Mouse (Mus musculus) embryonic facial prominence, embryonic 14.5 days (tissue): ENCODE results near the gene Atp6v1e2. TPM values are rescaled to one million over a fixed set of nuclear protein-coding genes. Genes with fewer than 3 reads are reported as not detected.
A peak's percentile ranks its signal among the peaks of the same experiment; 100 is the strongest.

Source experiments
- ATAC-seq: fragments of 200-750 bp; cut with Nextera tagmentation; 2 replicates; pipeline ENCODE4 v1.8.0; 2017; ENCODE audit warnings: low read depth, moderate number of reproducible peaks, moderate TSS enrichment
- DNase-seq: peaks from one replicate; pipeline ENCODE4 v3.0.0-alpha.2; 2015; ENCODE audit warnings: low spot score
- H3K27ac ChIP-seq: fragments of 300-500 bp; sonication (generic); replicated peaks from 2 replicates; pipeline ENCODE4 v1.5.1; 2014; ENCODE audit warnings: low read depth, mild to moderate bottlenecking, low read length, moderate library complexity
- H3K27me3 ChIP-seq: fragments of 300-500 bp; sonication (generic); replicated peaks from 2 replicates; pipeline ENCODE4 v1.6.1; 2014; ENCODE audit warnings: low read length; ENCODE audit not compliant: control insufficient read depth, insufficient read depth
- H3K36me3 ChIP-seq: fragments of 300-500 bp; sonication (generic); 2 replicates; pipeline ENCODE4 v1.6.1; 2014; ENCODE audit warnings: low read length, mixed read lengths; ENCODE audit not compliant: control insufficient read depth, insufficient read depth
- H3K4me1 ChIP-seq: fragments of 300-500 bp; sonication (generic); 2 replicates; pipeline ENCODE4 v1.6.1; 2014; ENCODE audit warnings: antibody characterized with exemption, low read length; ENCODE audit not compliant: control insufficient read depth, insufficient read depth
- H3K4me2 ChIP-seq: fragments of 300-500 bp; sonication (generic); 2 replicates; pipeline ENCODE4 v1.6.1; 2014; ENCODE audit warnings: low read depth, mild to moderate bottlenecking, low read length, moderate library complexity, mixed read lengths
- H3K4me3 ChIP-seq: fragments of 300-500 bp; sonication (generic); 2 replicates; pipeline ENCODE4 v1.5.1; 2014; ENCODE audit warnings: low read depth, mild to moderate bottlenecking, low read length
- H3K9ac ChIP-seq: fragments of 300-500 bp; sonication (generic); 2 replicates; pipeline ENCODE4 v1.6.1; 2014; ENCODE audit warnings: low read depth, mild to moderate bottlenecking, low read length, moderate library complexity, mixed read lengths
- H3K9me3 ChIP-seq: fragments of 300-500 bp; sonication (generic); 2 replicates; pipeline ENCODE4 v1.6.1; 2016; ENCODE audit warnings: low read length; ENCODE audit not compliant: control insufficient read depth
- WGBS: fragments of 180-500 bp; shearing (Covaris S2); extraction: QIAGEN DNeasy Blood & Tissue Kit; methylation state at CpG from one replicate; pipeline ENCODE4 v1.1.7; 2014; 5-methylcytosine and 5-hydroxymethylcytosine counted together
- polyA plus RNA-seq: library from polyadenylated mRNA; unstranded; fragments of >200 nt; fragmentation: Nextera tagmentation; extraction: Ambion mirVana; gene quantifications from 2 replicates; pipeline ENCODE4 v1.2.1, GENCODE M21; 2014

Atp6v1e2 gene
- polyA plus RNA-seq, 1 experiment from 2014 or later: not detected

DNA sequence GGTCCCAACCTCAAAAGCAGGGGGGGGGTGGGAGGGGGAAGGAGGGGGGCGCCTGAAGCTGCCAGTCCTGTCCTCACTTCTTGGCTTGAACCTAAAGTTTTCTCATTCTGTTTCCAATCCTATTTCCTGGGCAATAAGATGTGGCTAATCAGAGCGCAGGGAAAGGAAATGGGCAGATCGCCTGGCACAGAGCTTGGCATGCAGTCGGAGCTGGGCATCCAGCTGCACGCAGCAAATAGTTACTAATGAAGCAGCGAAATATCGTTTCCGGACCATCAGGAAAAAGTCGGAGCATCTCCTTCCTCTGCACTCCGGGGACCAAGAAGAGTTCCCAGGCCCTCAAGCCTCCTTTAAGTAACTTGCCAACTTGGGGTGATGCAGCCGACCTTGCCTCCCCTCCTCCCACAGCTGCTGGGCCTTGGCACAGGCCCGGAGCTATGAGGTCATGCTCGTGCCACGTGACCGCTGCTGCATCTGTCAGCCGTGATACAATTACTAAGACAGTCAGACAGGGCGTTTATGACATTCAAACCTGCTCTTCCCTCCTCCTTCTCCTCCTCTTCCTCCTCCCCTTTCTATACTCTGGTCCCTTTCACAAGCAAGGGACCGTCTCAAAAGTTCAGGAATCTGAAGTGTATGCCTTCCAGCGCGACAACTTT lies 10.1 kb downstream of the Atp6v1e2 start:
- peak overlapping the region; percentile 42 for H3K4me3 ChIP-seq
- peak overlapping the region; percentile 57 for H3K9ac ChIP-seq
- H3K9me3 ChIP-seq: no peaks in the 10 kb centered on the region
- H3K27ac ChIP-seq: peak overlapping the region; percentile 42
- DNase-seq: peak; percentile 94
- no peaks in the 10 kb centered on the region for H3K27me3 ChIP-seq
- peak; percentile 91 for ATAC-seq
- H3K4me2 ChIP-seq: peak overlapping the region; percentile 76
- peaks cover 7% of the 10 kb centered on the region; the same call in 1 of the 2 replicates for H3K4me1 ChIP-seq
- H3K36me3 ChIP-seq: no peaks in the 10 kb centered on the region
- 2% methylated on average over 20 of the region's 20 CpGs for WGBS

GRCm38 (mm10) chr17:86937064-86937463 lies 10.6 kb downstream of the Atp6v1e2 start:
- H3K27ac ChIP-seq: peak overlapping the region; percentile 42
- H3K4me2 ChIP-seq: peak overlapping the region; percentile 76

GRCm38 (mm10) chr17:86932896-86933295 lies 14.8 kb downstream of the Atp6v1e2 start:
- H3K27me3 ChIP-seq: no peaks in the 10 kb centered on the region
- H3K27ac ChIP-seq: no peak overlapping the region
- no peak overlapping the region for H3K9ac ChIP-seq
- H3K4me1 ChIP-seq: peaks cover 7% of the 10 kb centered on the region; the same call in 1 of the 2 replicates
- H3K9me3 ChIP-seq: no peaks in the 10 kb centered on the region
- DNase-seq (no peak), ATAC-seq (peak; percentile 20; the same call in 1 of the 2 replicates)
- H3K4me2 ChIP-seq: no peak overlapping the region
- H3K36me3 ChIP-seq: no peaks in the 10 kb centered on the region
- H3K4me3 ChIP-seq: no peak overlapping the region
- WGBS: 41% methylated on average over 5 of the region's 5 CpGs

More at GRCm38 (mm10) chr17:86937064-86937463, 10.6 kb downstream of the Atp6v1e2 start:
- Histone ChIP-seq H3K9me3 (no peaks in the 10 kb centered on the region), H3K27me3 (no peaks in the 10 kb centered on the region), H3K36me3 (no peaks in the 10 kb centered on the region), H3K9ac (peak overlapping the region; percentile 57), H3K4me3 (no peak overlapping the region), H3K4me1 (peaks cover 7% of the 10 kb centered on the region; the same call in 1 of the 2 replicates)
- 43% methylated on average over 2 of the region's 2 CpGs for WGBS
- ATAC-seq (no peak), DNase-seq (peak; percentile 57)

DNA sequence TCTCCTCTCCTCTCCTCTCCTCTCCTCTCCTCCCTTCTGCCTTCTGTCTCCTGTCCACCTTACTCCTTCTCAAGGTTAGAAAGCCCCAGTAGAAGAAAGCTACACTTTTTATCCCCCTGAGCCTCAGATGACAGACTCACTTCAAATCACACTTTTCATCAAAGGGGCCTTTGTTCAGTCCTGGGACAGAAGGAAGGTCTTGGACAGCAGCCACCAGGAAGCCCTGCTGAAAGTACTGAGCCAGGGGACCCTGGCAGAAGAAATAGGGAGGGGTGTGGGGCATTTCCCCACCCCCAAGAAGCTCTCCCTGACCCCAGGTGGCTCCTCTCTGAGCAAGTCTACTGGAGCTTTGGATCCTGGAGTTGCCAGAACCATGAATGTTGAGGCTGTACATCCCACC lies 17.7 kb downstream of the Atp6v1e2 start:
- no peaks in the 10 kb centered on the region for H3K27me3 ChIP-seq
- H3K4me2 ChIP-seq: no peak overlapping the region
- ATAC-seq (no peak), DNase-seq (peak; percentile 46)
- no peaks in the 10 kb centered on the region for H3K4me1 ChIP-seq
- H3K9me3 ChIP-seq: peaks cover 10% of the 10 kb centered on the region; the same call in 1 of the 2 replicates
- H3K36me3 ChIP-seq: no peaks in the 10 kb centered on the region
- H3K27ac ChIP-seq: no peak overlapping the region
- H3K9ac ChIP-seq: no peak overlapping the region
- no peak overlapping the region for H3K4me3 ChIP-seq

DNA sequence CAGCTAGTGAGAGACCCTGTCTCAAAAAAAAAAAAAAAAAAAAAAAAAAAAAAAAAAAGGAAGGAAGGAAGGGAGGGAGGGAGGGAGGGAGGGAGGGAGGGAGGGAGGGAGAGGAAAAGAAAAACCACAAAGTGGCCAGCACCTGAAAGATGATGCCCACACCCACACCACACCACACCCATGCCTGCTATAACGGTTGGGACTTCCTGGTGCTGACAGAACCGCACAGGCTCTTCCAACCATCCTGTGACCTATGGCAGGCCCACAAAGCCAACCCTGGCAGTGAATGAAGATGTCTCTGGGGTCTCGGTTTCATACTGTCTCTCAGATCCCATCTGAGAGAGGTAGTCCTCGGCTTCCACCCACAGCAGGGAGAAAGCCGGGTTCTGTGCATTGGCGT lies 18.3 kb downstream of the Atp6v1e2 start:
- Histone ChIP-seq H3K27me3 (no peaks in the 10 kb centered on the region), H3K4me2 (no peak overlapping the region), H3K9ac (no peak overlapping the region), H3K4me3 (no peak overlapping the region), H3K9me3 (peaks cover 10% of the 10 kb centered on the region; the same call in 1 of the 2 replicates), H3K27ac (no peak overlapping the region), H3K4me1 (no peaks in the 10 kb centered on the region), H3K36me3 (no peaks in the 10 kb centered on the region)
- ATAC-seq (no peak), DNase-seq (no peak)
- WGBS: 79% methylated on average over 4 of the region's 6 CpGs

- H3K36me3 ChIP-seq: no peaks in the 10 kb centered on the region
- 87% methylated on average over 3 of the region's 3 CpGs for WGBS
- ATAC-seq (no peak), DNase-seq (no peak)
- H3K4me3 ChIP-seq: no peak overlapping the region
- H3K9ac ChIP-seq: no peak overlapping the region
- H3K4me2 ChIP-seq: no peak overlapping the region
- H3K4me1 ChIP-seq: peaks cover 8% of the 10 kb centered on the region
- no peak overlapping the region for H3K27ac ChIP-seq
- peaks cover 10% of the 10 kb centered on the region; the same call in 1 of the 2 replicates for H3K9me3 ChIP-seq
- H3K27me3 ChIP-seq: no peaks in the 10 kb centered on the region
Observed at GRCm38 (mm10) chr17:86926836-86927235, 20.9 kb downstream of the Atp6v1e2 start.

DNA sequence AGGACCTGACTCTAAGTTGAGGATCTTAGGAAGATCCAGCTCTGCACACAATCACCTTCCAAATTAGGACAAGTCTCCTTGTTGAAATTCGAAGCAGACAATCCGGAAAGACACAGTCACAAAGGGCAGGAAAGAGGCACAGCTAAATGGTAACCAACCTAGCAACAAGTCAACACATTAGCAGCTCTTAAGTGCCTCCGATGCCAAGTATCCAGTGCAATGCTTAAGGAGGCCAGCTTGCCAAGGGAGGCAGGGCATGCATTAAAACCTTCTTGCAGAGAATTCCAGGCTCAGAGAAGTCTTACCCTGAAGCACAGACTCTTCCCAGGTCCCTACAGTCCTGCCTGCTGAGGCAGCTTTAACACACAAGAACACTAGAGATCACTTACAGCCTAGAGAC lies 23.0 kb downstream of the Atp6v1e2 start:
- no peak overlapping the region for H3K9ac ChIP-seq
- H3K36me3 ChIP-seq: no peaks in the 10 kb centered on the region
- WGBS: 73% methylated on average over 3 of the region's 3 CpGs
- H3K9me3 ChIP-seq: peaks cover 10% of the 10 kb centered on the region; the same call in 1 of the 2 replicates
- no peak overlapping the region for H3K4me3 ChIP-seq
- no peak overlapping the region for H3K4me2 ChIP-seq
- peaks cover 8% of the 10 kb centered on the region for H3K4me1 ChIP-seq
- no peak overlapping the region for H3K27ac ChIP-seq
- no peak for ATAC-seq
- DNase-seq: no peak
- no peaks in the 10 kb centered on the region for H3K27me3 ChIP-seq

DNA sequence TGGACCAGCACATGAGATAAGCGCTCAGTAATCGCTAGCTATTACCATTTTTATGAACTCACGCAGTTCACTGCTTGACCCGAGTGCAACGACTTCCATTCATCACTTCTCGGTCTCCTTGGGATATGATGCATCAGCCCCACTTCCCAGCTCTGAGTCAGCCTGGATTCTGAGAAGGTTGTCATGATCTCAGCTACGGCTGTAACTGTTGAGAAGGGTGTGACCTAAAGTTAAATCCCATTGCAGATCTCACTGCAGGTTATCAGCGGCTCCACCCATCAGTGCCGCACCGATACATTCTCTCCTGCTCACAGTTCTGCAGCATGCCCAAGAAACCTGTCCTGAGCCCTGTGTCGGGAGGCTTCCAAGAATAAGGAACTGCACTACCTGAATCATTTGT lies 28.0 kb downstream of the Atp6v1e2 start:
- no peaks in the 10 kb centered on the region for H3K27me3 ChIP-seq

GRCm38 (mm10) chr17:86918786-86919185 lies 28.9 kb downstream of the Atp6v1e2 start:
- Histone ChIP-seq H3K27me3 (no peaks in the 10 kb centered on the region), H3K27ac (no peak overlapping the region), H3K4me2 (no peak overlapping the region), H3K9me3 (peaks cover 3% of the 10 kb centered on the region; the same call in 1 of the 2 replicates), H3K4me1 (peaks cover 8% of the 10 kb centered on the region), H3K9ac (no peak overlapping the region), H3K4me3 (no peak overlapping the region), H3K36me3 (no peaks in the 10 kb centered on the region)
- ATAC-seq: no peak
- DNase-seq: no peak
- 77% methylated on average over 6 of the region's 6 CpGs for whole genome bisulfite sequencing

More for the DNA sequence above, 28.0 kb downstream of the Atp6v1e2 start:
- peaks cover 8% of the 10 kb centered on the region for H3K4me1 ChIP-seq
- DNase-seq (no peak), ATAC-seq (no peak)
- no peak overlapping the region for H3K27ac ChIP-seq
- no peak overlapping the region for H3K9ac ChIP-seq
- no peak overlapping the region for H3K4me2 ChIP-seq
- H3K36me3 ChIP-seq: no peaks in the 10 kb centered on the region
- no peak overlapping the region for H3K4me3 ChIP-seq
- WGBS: 88% methylated on average over 11 of the region's 11 CpGs
- H3K9me3 ChIP-seq: peaks cover 3% of the 10 kb centered on the region; the same call in 1 of the 2 replicates
